Mouse (Mus musculus): ENCODE data around the gene Abhd6.
"Not testable (repeated sequence)": the region's sequence is repeated elsewhere in the genome, so short reads cannot be mapped to it uniquely, and the experiment has no call there.

Abhd6 gene

GRCm38 (mm10) chr14:8000247-8000646, 2.5 kb upstream of the Abhd6 start:
- DNase-seq = no peak

GRCm38 (mm10) chr14:8000831-8001685, 1.6 kb upstream of the Abhd6 start:
- no peak for DNase-seq

- DNase-seq = no peak
These were observed 480 bp downstream of the Abhd6 start for GRCm38 (mm10) chr14:8003093-8003670.

GRCm38 (mm10) chr14:8003727-8004670, 1.3 kb downstream of the Abhd6 start:
- no peak for DNase-seq

GRCm38 (mm10) chr14:8006061-8006460, 3.4 kb downstream of the Abhd6 start:
- DNase-seq = not testable (repeated sequence)

GRCm38 (mm10) chr14:8007084-8007483, 4.4 kb downstream of the Abhd6 start:
- no peak for DNase-seq

GRCm38 (mm10) chr14:8007486-8007885, 4.8 kb downstream of the Abhd6 start:
- DNase-seq = no peak

GRCm38 (mm10) chr14:8007923-8008322, 5.2 kb downstream of the Abhd6 start:
- no peak for DNase-seq

GRCm38 (mm10) chr14:8011297-8011696, 8.6 kb downstream of the Abhd6 start:
- no peak for DNase-seq

GRCm38 (mm10) chr14:8011938-8012337, 9.2 kb downstream of the Abhd6 start:
- DNase-seq = no peak

- DNase-seq = no peak
These were observed 13.1 kb downstream of the Abhd6 start for GRCm38 (mm10) chr14:8015756-8016155.

- DNase-seq = no peak
These were observed 13.6 kb downstream of the Abhd6 start for GRCm38 (mm10) chr14:8016276-8016675.

GRCm38 (mm10) chr14:8016951-8017350, 14.2 kb downstream of the Abhd6 start:
- DNase-seq = no peak

GRCm38 (mm10) chr14:8020011-8020410, 17.3 kb downstream of the Abhd6 start:
- no peak for DNase-seq

- no peak for DNase-seq
These were observed 17.8 kb downstream of the Abhd6 start for GRCm38 (mm10) chr14:8020546-8020945.

GRCm38 (mm10) chr14:8024469-8024868, 21.8 kb downstream of the Abhd6 start:
- no peak for DNase-seq

GRCm38 (mm10) chr14:8024936-8025335, 22.2 kb downstream of the Abhd6 start:
- no peak for DNase-seq

GRCm38 (mm10) chr14:8026769-8027531, 24.2 kb downstream of the Abhd6 start:
- DNase-seq = no peak

GRCm38 (mm10) chr14:8028086-8028485, 25.4 kb downstream of the Abhd6 start:
- DNase-seq = no peak

- no peak for DNase-seq
These were observed 27.1 kb downstream of the Abhd6 start for GRCm38 (mm10) chr14:8029752-8030151.

GRCm38 (mm10) chr14:8030535-8030934, 27.8 kb downstream of the Abhd6 start:
- DNase-seq = no peak
